Mouse (Mus musculus): Measurements from ENCODE around the gene Myo1a. TPM values are rescaled to one million over a fixed set of nuclear protein-coding genes. Genes with fewer than 3 reads are reported as not detected.
A peak's percentile ranks its signal among the peaks of the same experiment; 100 is the strongest.

Gene Myo1a
- polyA plus RNA-seq, 1 experiment from 2014 or later: 0.77 TPM

GRCm38 (mm10) chr10:127707721-127708120 is 2.8 kb downstream of the Myo1a start:
- Histone ChIP-seq H3K9ac (no peak overlapping the region), H3K27ac (replicated peaks) (no peak overlapping the region), H3K4me2 (no peak overlapping the region), H3K27me3 (no peaks in the 10 kb centered on the region), H3K9me3 (no peaks in the 10 kb centered on the region), H3K4me3 (no peak overlapping the region), H3K4me1 (replicated peaks) (no peaks in the 10 kb centered on the region), H3K36me3 (no peaks in the 10 kb centered on the region)
- no peak for ATAC-seq (ENCODE audit: low FRiP score, low read depth)
- WGBS: 86% methylated on average over 7 of the region's 7 CpGs

GRCm38 (mm10) chr10:127708850-127709370 is 3.9 kb downstream of the Myo1a start:
- Histone ChIP-seq H3K36me3 (no peaks in the 10 kb centered on the region), H3K27ac (replicated peaks) (no peak overlapping the region), H3K27me3 (no peaks in the 10 kb centered on the region), H3K9ac (no peak overlapping the region), H3K9me3 (no peaks in the 10 kb centered on the region), H3K4me1 (replicated peaks) (no peaks in the 10 kb centered on the region), H3K4me2 (no peak overlapping the region), H3K4me3 (no peak overlapping the region)
- no peak for ATAC-seq (ENCODE audit: low FRiP score, low read depth)
- 88% methylated on average over 3 of the region's 3 CpGs for WGBS

- no peak for ATAC-seq (ENCODE audit: low FRiP score, low read depth)
- Histone ChIP-seq H3K27ac (replicated peaks) (no peak overlapping the region), H3K4me3 (no peak overlapping the region), H3K9ac (no peak overlapping the region), H3K9me3 (no peaks in the 10 kb centered on the region), H3K4me2 (no peak overlapping the region), H3K27me3 (no peaks in the 10 kb centered on the region), H3K4me1 (replicated peaks) (no peaks in the 10 kb centered on the region), H3K36me3 (no peaks in the 10 kb centered on the region)
- 83% methylated on average over 13 of the region's 13 CpGs for WGBS
Observed at GRCm38 (mm10) chr10:127710331-127710730, 5.4 kb downstream of the Myo1a start.

- Histone ChIP-seq H3K36me3 (no peaks in the 10 kb centered on the region), H3K9ac (no peak overlapping the region), H3K9me3 (no peaks in the 10 kb centered on the region), H3K4me3 (no peak overlapping the region), H3K27ac (replicated peaks) (no peak overlapping the region), H3K4me1 (replicated peaks) (no peaks in the 10 kb centered on the region), H3K4me2 (no peak overlapping the region), H3K27me3 (no peaks in the 10 kb centered on the region)
- ATAC-seq (ENCODE audit: low FRiP score, low read depth): no peak
- 80% methylated on average over 6 of the region's 6 CpGs for WGBS
Observed at GRCm38 (mm10) chr10:127712736-127713135, 7.8 kb downstream of the Myo1a start.

GRCm38 (mm10) chr10:127721671-127722418 is 16.9 kb downstream of the Myo1a start:
- 13% methylated on average over 20 of the region's 20 CpGs for WGBS
- no peaks in the 10 kb centered on the region for H3K27me3 ChIP-seq
- no peak overlapping the region for H3K4me3 ChIP-seq
- H3K36me3 ChIP-seq: no peaks in the 10 kb centered on the region
- H3K9ac ChIP-seq: no peak overlapping the region
- peak; percentile 66; the same call in 1 of the 2 replicates for ATAC-seq (ENCODE audit: low FRiP score, low read depth)
- peaks cover 19% of the 10 kb centered on the region for H3K4me1 ChIP-seq (replicated peaks)
- peak overlapping the region; percentile 35 for H3K4me2 ChIP-seq
- H3K27ac ChIP-seq (replicated peaks): no peak overlapping the region
- no peaks in the 10 kb centered on the region for H3K9me3 ChIP-seq

GRCm38 (mm10) chr10:127724178-127724577 is 19.2 kb downstream of the Myo1a start, which contains the start of gene Tac2:
Gene Tac2, plus strand, starts transcription at chr10:127724478.
- no peak within 1 kb of the TSS for H3K4me3 ChIP-seq

GRCm38 (mm10) chr10:127725136-127725535 is 20.2 kb downstream of the Myo1a start:
- H3K36me3 ChIP-seq: no peaks in the 10 kb centered on the region

More at GRCm38 (mm10) chr10:127724178-127724577, 19.2 kb downstream of the Myo1a start, which contains the start of gene Tac2:
- Histone ChIP-seq H3K27me3 (no peaks in the 10 kb centered on the region), H3K4me1 (replicated peaks) (peaks cover 19% of the 10 kb centered on the region), H3K9ac (no peak within 1 kb of the TSS), H3K36me3 (no peaks in the 10 kb centered on the region), H3K4me2 (no peak within 1 kb of the TSS), H3K27ac (replicated peaks) (no peak within 1 kb of the TSS), H3K9me3 (no peaks in the 10 kb centered on the region)
- ATAC-seq (ENCODE audit: low FRiP score, low read depth): no peak
- WGBS: 82% methylated on average over 3 of the region's 3 CpGs

GRCm38 (mm10) chr10:127728437-127728836 is 23.5 kb downstream of the Myo1a start:
- no peak overlapping the region for H3K27ac ChIP-seq (replicated peaks)
- H3K4me3 ChIP-seq: no peak overlapping the region
- peaks cover 13% of the 10 kb centered on the region for H3K4me1 ChIP-seq (replicated peaks)
- no peak overlapping the region for H3K9ac ChIP-seq
- no peaks in the 10 kb centered on the region for H3K27me3 ChIP-seq
- no peaks in the 10 kb centered on the region for H3K36me3 ChIP-seq
- peak; percentile 55 for ATAC-seq (ENCODE audit: low FRiP score, low read depth)
- no peaks in the 10 kb centered on the region for H3K9me3 ChIP-seq
- 68% methylated on average over 8 of the region's 8 CpGs for WGBS
- no peak overlapping the region for H3K4me2 ChIP-seq

More at GRCm38 (mm10) chr10:127725136-127725535, 20.2 kb downstream of the Myo1a start:
- Histone ChIP-seq H3K4me3 (no peak overlapping the region), H3K4me2 (no peak overlapping the region), H3K27me3 (no peaks in the 10 kb centered on the region), H3K27ac (replicated peaks) (no peak overlapping the region), H3K4me1 (replicated peaks) (peaks cover 19% of the 10 kb centered on the region), H3K9me3 (no peaks in the 10 kb centered on the region), H3K9ac (no peak overlapping the region)
- 87% methylated on average over 4 of the region's 4 CpGs for WGBS
- ATAC-seq (ENCODE audit: low FRiP score, low read depth): no peak

- Histone ChIP-seq H3K4me2 (no peak overlapping the region; the same call in 1 of the 2 replicates), H3K36me3 (no peaks in the 10 kb centered on the region), H3K4me3 (no peak overlapping the region), H3K4me1 (replicated peaks) (peaks cover 13% of the 10 kb centered on the region), H3K9me3 (no peaks in the 10 kb centered on the region), H3K9ac (no peak overlapping the region), H3K27me3 (no peaks in the 10 kb centered on the region), H3K27ac (replicated peaks) (peak overlapping the region; percentile 26; the same call in 1 of the 2 replicates)
- no peak for ATAC-seq (ENCODE audit: low FRiP score, low read depth)
- WGBS: 49% methylated on average over 11 of the region's 11 CpGs
Observed at GRCm38 (mm10) chr10:127730285-127730932, 25.4 kb downstream of the Myo1a start.

- ATAC-seq (ENCODE audit: low FRiP score, low read depth): no peak
- Histone ChIP-seq H3K27ac (replicated peaks) (no peak overlapping the region; the same call in 1 of the 2 replicates), H3K9ac (no peak overlapping the region)
Observed at GRCm38 (mm10) chr10:127730933-127731310, 26.0 kb downstream of the Myo1a start.

GRCm38 (mm10) chr10:127731397-127731796 is 26.4 kb downstream of the Myo1a start:
- H3K4me2 ChIP-seq: no peak overlapping the region
- peaks cover 13% of the 10 kb centered on the region for H3K4me1 ChIP-seq (replicated peaks)
- no peak overlapping the region for H3K9ac ChIP-seq
- WGBS: 45% methylated on average over 5 of the region's 5 CpGs
- H3K4me3 ChIP-seq: no peak overlapping the region
- H3K27ac ChIP-seq (replicated peaks): no peak overlapping the region
- H3K9me3 ChIP-seq: no peaks in the 10 kb centered on the region
- no peaks in the 10 kb centered on the region for H3K36me3 ChIP-seq
- no peaks in the 10 kb centered on the region for H3K27me3 ChIP-seq
- ATAC-seq (ENCODE audit: low FRiP score, low read depth): no peak

More at GRCm38 (mm10) chr10:127730933-127731310, 26.0 kb downstream of the Myo1a start:
- no peaks in the 10 kb centered on the region for H3K27me3 ChIP-seq
- no peaks in the 10 kb centered on the region for H3K9me3 ChIP-seq
- H3K4me3 ChIP-seq: no peak overlapping the region
- no peak overlapping the region; the same call in 1 of the 2 replicates for H3K4me2 ChIP-seq
- WGBS: 33% methylated on average over 9 of the region's 9 CpGs
- peaks cover 13% of the 10 kb centered on the region for H3K4me1 ChIP-seq (replicated peaks)
- H3K36me3 ChIP-seq: no peaks in the 10 kb centered on the region

- no peak overlapping the region for H3K27ac ChIP-seq (replicated peaks)
- ATAC-seq (ENCODE audit: low FRiP score, low read depth): 0 out of 2 replicates have a peak, but pooled peaks have one; percentile 27
- peaks cover 20% of the 10 kb centered on the region for H3K4me1 ChIP-seq (replicated peaks)
- no peaks in the 10 kb centered on the region for H3K9me3 ChIP-seq
- no peak overlapping the region for H3K4me2 ChIP-seq
- WGBS: 55% methylated on average over 5 of the region's 5 CpGs
- no peak overlapping the region for H3K9ac ChIP-seq
- no peak overlapping the region for H3K4me3 ChIP-seq
- no peaks in the 10 kb centered on the region for H3K36me3 ChIP-seq
- no peaks in the 10 kb centered on the region for H3K27me3 ChIP-seq
Observed at GRCm38 (mm10) chr10:127734434-127734833, 29.5 kb downstream of the Myo1a start.

Data from hindbrain, embryonic 15.5 days (tissue).